Mouse (Mus musculus) liver, embryonic 14.5 days (tissue): Measurements from ENCODE around the gene Vps50. TPM values are rescaled to one million over a fixed set of nuclear protein-coding genes. Genes with fewer than 3 reads are reported as not detected.
"Not testable (repeated sequence)": the region's sequence is repeated elsewhere in the genome, so short reads cannot be mapped to it uniquely, and the experiment has no call there.

Experiments
- ATAC-seq: fragments of 200-750 bp; cut with Nextera tagmentation; 2 replicates; pipeline ENCODE4 v1.8.0; 2017; ENCODE audit warnings: moderate number of reproducible peaks, mild to moderate bottlenecking, moderate library complexity; ENCODE audit not compliant: insufficient read depth
- DNase-seq, 3 experiments: peaks; one replicate each; pipeline ENCODE4 v3.0.0-alpha.2; 2012 to 2013; ENCODE audit warnings: low read depth in 3 of 3, low spot score in 3 of 3
- H3K27ac ChIP-seq: fragments of 300-500 bp; sonication (generic); 2 replicates; pipeline ENCODE4 v1.5.1; 2014; ENCODE audit warnings: moderate library complexity, mild to moderate bottlenecking, control low read depth, inconsistent platforms
- H3K27me3 ChIP-seq: fragments of 300-500 bp; sonication (generic); 2 replicates; pipeline ENCODE4 v1.6.1; 2014; ENCODE audit warnings: mild to moderate bottlenecking, low read length, moderate library complexity; ENCODE audit not compliant: control insufficient read depth, insufficient read depth
- H3K36me3 ChIP-seq: fragments of 300-500 bp; sonication (generic); replicated peaks from 2 replicates; pipeline ENCODE4 v1.6.1; 2014; ENCODE audit warnings: low read depth; ENCODE audit not compliant: control insufficient read depth, insufficient read depth
- H3K4me1 ChIP-seq, 2 experiments: fragments of 200-500 bp in 1 of 2; fragments of 300-500 bp in 1 of 2; sonication (generic) in 1 of 2; replicated peaks; 2 replicates each; pipeline ENCODE4 v1.6.1; 2012 to 2014; ENCODE audit warnings: antibody characterized with exemption in 1 of 2, inconsistent platforms in 1 of 2, low read length in 1 of 2; ENCODE audit not compliant: control insufficient read depth in 2 of 2, insufficient read depth in 2 of 2
- H3K4me2 ChIP-seq: fragments of 300-500 bp; sonication (generic); 2 replicates; pipeline ENCODE4 v1.6.1; 2014; ENCODE audit warnings: low read depth, mild to moderate bottlenecking, control low read depth, moderate library complexity
- H3K4me3 ChIP-seq, 2 experiments: fragments of 200-500 bp in 1 of 2; fragments of 300-500 bp in 1 of 2; sonication (generic) in 1 of 2; 2 replicates each; pipeline ENCODE4 v1.5.1; 2012 to 2014; ENCODE audit warnings: low read depth in 2 of 2, low read length in 2 of 2, mild to moderate bottlenecking in 2 of 2, control low read depth in 1 of 2, inconsistent platforms in 1 of 2, moderate library complexity in 1 of 2; ENCODE audit not compliant: insufficient read depth in 1 of 2
- H3K9ac ChIP-seq: fragments of 300-500 bp; sonication (generic); replicated peaks from 2 replicates; pipeline ENCODE4 v1.6.1; 2014; ENCODE audit warnings: mild to moderate bottlenecking, control low read depth, moderate library complexity
- H3K9me3 ChIP-seq: fragments of 300-500 bp; sonication (generic); 2 replicates; pipeline ENCODE4 v1.6.1; 2016; ENCODE audit warnings: low read length, mixed read lengths; ENCODE audit not compliant: control insufficient read depth
- CTCF ChIP-seq: IDR thresholded peaks from 2 replicates; pipeline ENCODE4 v1.5.1; 2016; ENCODE audit warnings: antibody characterized with exemption, low read depth, control low read depth
- EP300 ChIP-seq: IDR thresholded peaks from 2 replicates; pipeline ENCODE4 v1.6.1; 2016; ENCODE audit warnings: antibody characterized with exemption, low read depth
- WGBS: fragments of 180-500 bp; shearing (Covaris S2); extraction: QIAGEN DNeasy Blood & Tissue Kit; methylation state at CpG from one replicate; pipeline ENCODE4 v1.1.7; 2014; ENCODE audit not compliant: insufficient replicate concordance; 5-methylcytosine and 5-hydroxymethylcytosine counted together
- polyA plus RNA-seq, 2 experiments: library from polyadenylated mRNA; depleted of rRNA in 1 of 2; stranded (reverse) in 1 of 2; unstranded in 1 of 2; fragments of >200 nt; fragmentation: Nextera tagmentation in 1 of 2; extraction: Ambion mirVana in 1 of 2; gene quantifications; 2 replicates each; pipeline versions ENCODE4 v1.2.1 to v1.2.3; 2012 to 2014

Vps50 gene
- polyA plus RNA-seq, 2 experiments: 4.4 to 10.7 TPM

- Histone ChIP-seq H3K9me3 (no peaks in the 10 kb centered on the region), H3K27ac (no peak overlapping the region), H3K9ac (no peak overlapping the region), H3K4me2 (no peak overlapping the region), H3K36me3 (no peaks in the 10 kb centered on the region), H3K4me3 (no peak overlapping the region), H3K27me3 (no peaks in the 10 kb centered on the region), H3K4me1 (no peaks in the 10 kb centered on the region)
- DNase-seq (no peak), ATAC-seq (no peak)
- TF ChIP-seq CTCF: no peak
- TF ChIP-seq EP300: no peak
- 79% methylated on average over 4 of the region's 4 CpGs for WGBS
These were observed 59.0 kb downstream of the Vps50 start for GRCm38 (mm10) chr6:3557177-3557576.

GRCm38 (mm10) chr6:3560009-3560408 lies 61.8 kb downstream of the Vps50 start:
- H3K4me3 ChIP-seq: no peak overlapping the region
- TF ChIP-seq CTCF (no peak), EP300 (no peak)
- H3K27ac ChIP-seq: no peak overlapping the region
- H3K4me1 ChIP-seq: peaks cover 4 to 9% of the 10 kb centered on the region in 2 experiments
- no peaks in the 10 kb centered on the region for H3K9me3 ChIP-seq
- H3K4me2 ChIP-seq: no peak overlapping the region
- ATAC-seq: no peak
- H3K9ac ChIP-seq: no peak overlapping the region
- H3K27me3 ChIP-seq: no peaks in the 10 kb centered on the region
- H3K36me3 ChIP-seq: no peaks in the 10 kb centered on the region
- DNase-seq: no peak
- 43% methylated on average over 5 of the region's 5 CpGs for WGBS

- H3K4me3 ChIP-seq: no peak overlapping the region
- TF ChIP-seq CTCF (no peak), EP300 (no peak)
- H3K9me3 ChIP-seq: no peaks in the 10 kb centered on the region
- no peak overlapping the region for H3K4me2 ChIP-seq
- no peaks in the 10 kb centered on the region for H3K36me3 ChIP-seq
- H3K9ac ChIP-seq: no peak overlapping the region
- peaks cover 17 to 22% of the 10 kb centered on the region in 2 experiments for H3K4me1 ChIP-seq
- DNase-seq (no peak), ATAC-seq (no peak)
- no peak overlapping the region for H3K27ac ChIP-seq
- H3K27me3 ChIP-seq: no peaks in the 10 kb centered on the region
These were observed 64.1 kb downstream of the Vps50 start for GRCm38 (mm10) chr6:3562301-3562700.

GRCm38 (mm10) chr6:3564118-3564517 lies 65.9 kb downstream of the Vps50 start:
- H3K4me3 ChIP-seq, H3K36me3 ChIP-seq, H3K27me3 ChIP-seq, DNase-seq, H3K9me3 ChIP-seq, H3K9ac ChIP-seq, H3K4me2 ChIP-seq, H3K27ac ChIP-seq: not testable (repeated sequence)
- peak; percentile 57; the same call in 1 of the 2 replicates for ATAC-seq
- peaks cover 17 to 22% of the 10 kb centered on the region in 2 experiments for H3K4me1 ChIP-seq
- peak; percentile 54; the same call in 1 of the 2 replicates for TF ChIP-seq EP300

- H3K9ac ChIP-seq: no peak overlapping the region
- H3K4me2 ChIP-seq: no peak overlapping the region
- peaks cover 17 to 22% of the 10 kb centered on the region in 2 experiments for H3K4me1 ChIP-seq
- no peaks in the 10 kb centered on the region for H3K9me3 ChIP-seq
- DNase-seq (no peak), ATAC-seq (no peak)
- H3K4me3 ChIP-seq: no peak overlapping the region
- no peaks in the 10 kb centered on the region for H3K27me3 ChIP-seq
- 62% methylated on average over 4 of the region's 4 CpGs for WGBS
- no peak for TF ChIP-seq EP300
- TF ChIP-seq CTCF: no peak
- H3K27ac ChIP-seq: peak overlapping the region; percentile 72
- H3K36me3 ChIP-seq: no peaks in the 10 kb centered on the region
These were observed 66.8 kb downstream of the Vps50 start for GRCm38 (mm10) chr6:3565005-3565404.
